Mouse (Mus musculus): ENCODE data around the gene Tbl2.

The Tbl2 gene

GRCm38 (mm10) chr5:135149053-135149819, at the start of gene Tbl2:
TSS of gene Tbl2 (plus strand) at chr5:135149657.
- DNase-seq (ENCODE audit: low read depth) = peak; percentile 100

- DNase-seq (ENCODE audit: low read depth) = no peak
Measured at GRCm38 (mm10) chr5:135100981-135101380, 48.5 kb upstream of the Tbl2 start.

GRCm38 (mm10) chr5:135103999-135104660, 45.3 kb upstream of the Tbl2 start:
- DNase-seq (ENCODE audit: low read depth) = peak; percentile 57

- DNase-seq (ENCODE audit: low read depth) = peak; percentile 69
Measured at GRCm38 (mm10) chr5:135106758-135107256, 42.6 kb upstream of the Tbl2 start.

- DNase-seq (ENCODE audit: low read depth) = peak; percentile 55
Measured at GRCm38 (mm10) chr5:135107521-135108501, 41.6 kb upstream of the Tbl2 start.

GRCm38 (mm10) chr5:135109017-135109416, 40.4 kb upstream of the Tbl2 start:
- no peak for DNase-seq (ENCODE audit: low read depth)

- DNase-seq (ENCODE audit: low read depth) = no peak
Measured at GRCm38 (mm10) chr5:135109426-135109825, 40.0 kb upstream of the Tbl2 start.

- DNase-seq (ENCODE audit: low read depth) = no peak
Measured at GRCm38 (mm10) chr5:135109976-135110375, 39.5 kb upstream of the Tbl2 start.

- no peak for DNase-seq (ENCODE audit: low read depth)
Measured at GRCm38 (mm10) chr5:135113782-135114181, 35.7 kb upstream of the Tbl2 start.

GRCm38 (mm10) chr5:135115241-135115640, 34.2 kb upstream of the Tbl2 start:
- peak; percentile 76 for DNase-seq (ENCODE audit: low read depth)

- DNase-seq (ENCODE audit: low read depth) = peak; percentile 83
Measured at GRCm38 (mm10) chr5:135118589-135119081, 30.8 kb upstream of the Tbl2 start.

- peak; percentile 37 for DNase-seq (ENCODE audit: low read depth)
Measured at GRCm38 (mm10) chr5:135120753-135121152, 28.7 kb upstream of the Tbl2 start.

GRCm38 (mm10) chr5:135126121-135126520, 23.3 kb upstream of the Tbl2 start:
- DNase-seq (ENCODE audit: low read depth) = no peak

GRCm38 (mm10) chr5:135127669-135128068, 21.8 kb upstream of the Tbl2 start:
- DNase-seq (ENCODE audit: low read depth) = no peak

GRCm38 (mm10) chr5:135129747-135130146, 19.7 kb upstream of the Tbl2 start:
- no peak for DNase-seq (ENCODE audit: low read depth)

- DNase-seq (ENCODE audit: low read depth) = peak; percentile 88
Measured at GRCm38 (mm10) chr5:135133736-135134405, 15.6 kb upstream of the Tbl2 start.

GRCm38 (mm10) chr5:135134534-135134933, 14.9 kb upstream of the Tbl2 start:
- DNase-seq (ENCODE audit: low read depth) = peak; percentile 68

- no peak for DNase-seq (ENCODE audit: low read depth)
Measured at GRCm38 (mm10) chr5:135139881-135140280, 9.6 kb upstream of the Tbl2 start.

GRCm38 (mm10) chr5:135144469-135144868, 5.0 kb upstream of the Tbl2 start:
- no peak for DNase-seq (ENCODE audit: low read depth)

- DNase-seq (ENCODE audit: low read depth) = no peak
Measured at GRCm38 (mm10) chr5:135145532-135145931, 3.9 kb upstream of the Tbl2 start.

- DNase-seq (ENCODE audit: low read depth) = no peak
Measured at GRCm38 (mm10) chr5:135145955-135146354, 3.5 kb upstream of the Tbl2 start.
